Mouse (Mus musculus): Measurements from ENCODE around the gene Osbp. TPM values are rescaled to one million over a fixed set of nuclear protein-coding genes. Genes with fewer than 3 reads are reported as not detected.
"Not testable (repeated sequence)": the region's sequence is repeated elsewhere in the genome, so short reads cannot be mapped to it uniquely, and the experiment has no call there.

Osbp gene
- polyA plus RNA-seq, 1 experiment from 2014 or later, result 4.0 TPM

- Histone ChIP-seq H3K27ac (peak overlapping the region; percentile 86; the same call in 1 of the 2 replicates), H3K9ac (no peak overlapping the region), H3K36me3 (replicated peaks) (no peaks in the 10 kb centered on the region), H3K4me2 (peak overlapping the region; percentile 58), H3K4me1 (peaks cover 25% of the 10 kb centered on the region), H3K27me3 (replicated peaks) (no peaks in the 10 kb centered on the region), H3K9me3 (no peaks in the 10 kb centered on the region), H3K4me3 (peak overlapping the region; percentile 48)
- ATAC-seq (replicated peaks), result no peak
- 97% methylated on average over 1 of the region's 1 CpGs for WGBS
These were observed 1.5 kb upstream of the Osbp start for GRCm38 (mm10) chr19:11964266-11964665.

- Histone ChIP-seq H3K4me1 (peaks cover 31% of the 10 kb centered on the region), H3K4me3 (peak overlapping the region; percentile 72), H3K9ac (peak overlapping the region; percentile 64), H3K9me3 (no peaks in the 10 kb centered on the region), H3K36me3 (replicated peaks) (peaks cover 7% of the 10 kb centered on the region; the same call in 1 of the 2 replicates), H3K27ac (peak overlapping the region; percentile 85), H3K4me2 (peak overlapping the region; percentile 82), H3K27me3 (replicated peaks) (no peaks in the 10 kb centered on the region)
- ATAC-seq (replicated peaks), result peak; percentile 15
- under 1% methylated on average over 18 of the region's 18 CpGs for WGBS
These were observed 478 bp downstream of the Osbp start for GRCm38 (mm10) chr19:11966201-11966636.

GRCm38 (mm10) chr19:11969155-11970050 is 3.7 kb downstream of the Osbp start:
- Histone ChIP-seq H3K9ac (no peak overlapping the region), H3K27ac (no peak overlapping the region), H3K27me3 (replicated peaks) (no peaks in the 10 kb centered on the region), H3K4me3 (no peak overlapping the region), H3K4me2 (no peak overlapping the region), H3K4me1 (peaks cover 30% of the 10 kb centered on the region), H3K36me3 (replicated peaks) (peaks cover 39% of the 10 kb centered on the region), H3K9me3 (no peaks in the 10 kb centered on the region)
- WGBS, result 80% methylated on average over 9 of the region's 9 CpGs
- no peak for ATAC-seq (replicated peaks)

- no peak overlapping the region for H3K9ac ChIP-seq
- WGBS, result 92% methylated on average over 13 of the region's 13 CpGs
- H3K4me1 ChIP-seq, result peaks cover 12% of the 10 kb centered on the region; the same call in 1 of the 2 replicates
- H3K4me3 ChIP-seq, result no peak overlapping the region
- no peaks in the 10 kb centered on the region for H3K27me3 ChIP-seq (replicated peaks)
- no peak overlapping the region for H3K4me2 ChIP-seq
- H3K27ac ChIP-seq, result no peak overlapping the region
- no peaks in the 10 kb centered on the region for H3K9me3 ChIP-seq
- H3K36me3 ChIP-seq (replicated peaks), result peaks cover 72% of the 10 kb centered on the region
- no peak for ATAC-seq (replicated peaks)
These were observed 7.9 kb downstream of the Osbp start for GRCm38 (mm10) chr19:11973511-11974222.

GRCm38 (mm10) chr19:11974223-11974540 is 8.4 kb downstream of the Osbp start:
- Histone ChIP-seq H3K9me3 (no peaks in the 10 kb centered on the region), H3K4me1 (peaks cover 7% of the 10 kb centered on the region; the same call in 1 of the 2 replicates), H3K9ac (no peak overlapping the region), H3K4me3 (no peak overlapping the region), H3K27ac (no peak overlapping the region), H3K36me3 (replicated peaks) (peaks cover 78% of the 10 kb centered on the region), H3K27me3 (replicated peaks) (no peaks in the 10 kb centered on the region), H3K4me2 (no peak overlapping the region)
- 96% methylated on average over 2 of the region's 2 CpGs for WGBS
- ATAC-seq (replicated peaks), result no peak

GRCm38 (mm10) chr19:11975683-11976082 is 9.9 kb downstream of the Osbp start:
- ATAC-seq (replicated peaks), result no peak
- H3K27ac ChIP-seq, result no peak overlapping the region
- WGBS, result 89% methylated on average over 4 of the region's 4 CpGs
- no peaks in the 10 kb centered on the region for H3K4me1 ChIP-seq
- H3K9ac ChIP-seq, result no peak overlapping the region
- no peaks in the 10 kb centered on the region for H3K27me3 ChIP-seq (replicated peaks)
- H3K9me3 ChIP-seq, result no peaks in the 10 kb centered on the region
- peaks cover 82% of the 10 kb centered on the region for H3K36me3 ChIP-seq (replicated peaks)
- no peak overlapping the region for H3K4me2 ChIP-seq
- no peak overlapping the region for H3K4me3 ChIP-seq

GRCm38 (mm10) chr19:11977363-11977762 is 11.6 kb downstream of the Osbp start:
- Histone ChIP-seq H3K4me3 (no peak overlapping the region), H3K4me2 (no peak overlapping the region), H3K27me3 (replicated peaks) (no peaks in the 10 kb centered on the region), H3K27ac (no peak overlapping the region), H3K9ac (no peak overlapping the region), H3K4me1 (no peaks in the 10 kb centered on the region), H3K36me3 (replicated peaks) (peaks cover 77% of the 10 kb centered on the region), H3K9me3 (no peaks in the 10 kb centered on the region)
- WGBS, result 86% methylated on average over 5 of the region's 5 CpGs
- ATAC-seq (replicated peaks), result no peak

GRCm38 (mm10) chr19:11980471-11980870 is 14.7 kb downstream of the Osbp start:
- ATAC-seq (replicated peaks), result no peak
- H3K27me3 ChIP-seq (replicated peaks), result no peaks in the 10 kb centered on the region

GRCm38 (mm10) chr19:11984614-11985013 is 18.9 kb downstream of the Osbp start:
- not testable (repeated sequence) for H3K9me3 ChIP-seq; H3K4me1 ChIP-seq; H3K4me3 ChIP-seq; ATAC-seq (replicated peaks); H3K4me2 ChIP-seq; H3K9ac ChIP-seq; H3K27ac ChIP-seq; H3K27me3 ChIP-seq (replicated peaks)
- peaks cover 69% of the 10 kb centered on the region for H3K36me3 ChIP-seq (replicated peaks)
- 84% methylated on average over 5 of the region's 5 CpGs for WGBS

More at GRCm38 (mm10) chr19:11980471-11980870, 14.7 kb downstream of the Osbp start:
- no peaks in the 10 kb centered on the region for H3K4me1 ChIP-seq
- no peaks in the 10 kb centered on the region for H3K9me3 ChIP-seq
- H3K36me3 ChIP-seq (replicated peaks), result peaks cover 76% of the 10 kb centered on the region
- no peak overlapping the region for H3K9ac ChIP-seq
- H3K4me3 ChIP-seq, result no peak overlapping the region
- WGBS, result 96% methylated on average over 4 of the region's 4 CpGs
- no peak overlapping the region for H3K4me2 ChIP-seq
- H3K27ac ChIP-seq, result no peak overlapping the region

- Histone ChIP-seq H3K27ac (no peak overlapping the region), H3K4me1 (no peaks in the 10 kb centered on the region), H3K27me3 (replicated peaks) (no peaks in the 10 kb centered on the region), H3K36me3 (replicated peaks) (peaks cover 76% of the 10 kb centered on the region), H3K4me2 (no peak overlapping the region), H3K4me3 (no peak overlapping the region), H3K9ac (no peak overlapping the region), H3K9me3 (no peaks in the 10 kb centered on the region)
- 96% methylated on average over 3 of the region's 3 CpGs for WGBS
- ATAC-seq (replicated peaks), result no peak
These were observed 22.1 kb downstream of the Osbp start for GRCm38 (mm10) chr19:11987841-11988240.

- Histone ChIP-seq H3K27me3 (replicated peaks) (no peaks in the 10 kb centered on the region), H3K4me2 (no peak overlapping the region), H3K27ac (no peak overlapping the region), H3K9ac (no peak overlapping the region), H3K4me1 (no peaks in the 10 kb centered on the region), H3K4me3 (no peak overlapping the region), H3K36me3 (replicated peaks) (peaks cover 69% of the 10 kb centered on the region), H3K9me3 (no peaks in the 10 kb centered on the region)
- over 99% methylated on average over 7 of the region's 7 CpGs for WGBS
- ATAC-seq (replicated peaks), result no peak
These were observed 23.6 kb downstream of the Osbp start for GRCm38 (mm10) chr19:11989334-11989733.

- H3K9ac ChIP-seq, result no peak overlapping the region
- 95% methylated on average over 9 of the region's 9 CpGs for WGBS
- H3K4me3 ChIP-seq, result no peak overlapping the region
- H3K4me2 ChIP-seq, result no peak overlapping the region
- no peak for ATAC-seq (replicated peaks)
- peaks cover 64% of the 10 kb centered on the region for H3K36me3 ChIP-seq (replicated peaks)
- H3K4me1 ChIP-seq, result no peaks in the 10 kb centered on the region
- no peaks in the 10 kb centered on the region for H3K27me3 ChIP-seq (replicated peaks)
- H3K27ac ChIP-seq, result no peak overlapping the region
- H3K9me3 ChIP-seq, result no peaks in the 10 kb centered on the region
These were observed 26.3 kb downstream of the Osbp start for GRCm38 (mm10) chr19:11992034-11992433.
